Mouse (Mus musculus): ENCODE data around the gene Olfr1097.

Gene Olfr1097

GRCm38 (mm10) chr2:86892116-86892515 lies at the start of gene Olfr1097:
Olfr1097 (minus strand) TSS chr2:86892216.
- no peak for DNase-seq (ENCODE audit: low read depth, low spot score)

- DNase-seq (ENCODE audit: low read depth, low spot score), result no peak
These were observed 34.5 kb upstream of the Olfr1097 start for GRCm38 (mm10) chr2:86926557-86926956.

- DNase-seq (ENCODE audit: low read depth, low spot score), result no peak
These were observed 32.4 kb upstream of the Olfr1097 start, which contains the start of gene Olfr1098 for GRCm38 (mm10) chr2:86924445-86924844. Olfr1098 (minus strand) TSS chr2:86924545.

GRCm38 (mm10) chr2:86905647-86906046 lies 13.6 kb upstream of the Olfr1097 start:
- no peak for DNase-seq (ENCODE audit: low read depth, low spot score)

GRCm38 (mm10) chr2:86874702-86875101 lies 17.3 kb downstream of the Olfr1097 start, which contains the start of gene Gm13723:
Gm13723 (minus strand) TSS chr2:86874802.
- DNase-seq (ENCODE audit: low read depth, low spot score), result no peak

- DNase-seq (ENCODE audit: low read depth, low spot score), result no peak
These were observed 40.4 kb downstream of the Olfr1097 start, which contains the start of gene Olfr1095 for GRCm38 (mm10) chr2:86851596-86851995. Olfr1095 (minus strand) TSS chr2:86851696.
